Mouse (Mus musculus) c-Kit-negative CD71-positive TER-119-positive erythroid progenitor cells, embryonic 14.5 days (primary cell): Measurements from ENCODE around the gene Skiv2l.

ENCODE experiments used
- DNase-seq: peaks from one replicate; pipeline ENCODE4 v3.0.0-alpha.2; 2013; ENCODE audit warnings: low read depth, low spot score

Gene Skiv2l

DNA sequence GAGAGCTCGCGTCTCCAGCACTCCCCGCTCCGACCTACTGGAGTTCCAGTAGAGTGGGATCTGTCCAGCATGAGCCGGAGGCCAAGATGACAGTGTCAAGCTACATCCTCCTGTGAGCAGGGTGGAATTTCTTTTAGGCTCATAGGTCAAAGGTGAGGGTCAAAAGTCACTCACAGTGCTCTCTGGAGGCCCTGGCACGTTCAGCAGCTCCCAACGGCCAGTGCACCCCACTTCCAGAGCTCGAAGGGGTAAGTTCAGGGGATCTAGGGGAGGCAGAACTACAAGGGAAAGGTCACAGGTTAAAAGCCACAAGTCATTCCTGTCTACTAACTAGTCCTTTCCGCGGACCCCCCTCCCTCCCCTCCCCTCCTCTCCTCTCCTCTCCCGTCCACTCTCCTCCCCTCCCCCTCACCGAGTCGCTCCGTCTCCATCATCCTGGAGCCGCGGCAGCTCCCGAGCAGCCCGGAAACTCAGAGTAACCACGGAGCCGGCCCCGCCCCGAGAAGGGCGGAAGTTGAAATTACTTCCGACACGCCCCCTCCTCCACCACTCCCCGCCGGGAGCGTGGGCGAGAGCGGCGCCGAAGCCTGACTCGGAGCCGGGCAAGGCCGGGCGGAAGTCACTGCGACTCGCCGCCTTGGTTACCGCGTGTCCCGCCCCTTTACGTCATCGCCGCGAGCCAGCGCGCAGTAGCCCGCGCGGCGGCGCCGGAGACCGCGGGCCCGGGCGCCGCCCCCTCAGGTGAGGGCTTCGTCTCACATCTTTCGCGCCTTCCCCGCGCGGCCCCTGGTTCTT, at the start of gene Skiv2l, which contains the start of gene Nelfe:
TSS of gene Skiv2l (minus strand) at position 489 of the 795 bp plus-strand sequence.
TSS of gene Nelfe (plus strand) at position 670 of the 795 bp plus-strand sequence.
- peak; percentile 92 for DNase-seq

GRCm38 (mm10) chr17:34899053-34899889, 49.3 kb upstream of the Skiv2l start:
- DNase-seq, result no peak

DNA sequence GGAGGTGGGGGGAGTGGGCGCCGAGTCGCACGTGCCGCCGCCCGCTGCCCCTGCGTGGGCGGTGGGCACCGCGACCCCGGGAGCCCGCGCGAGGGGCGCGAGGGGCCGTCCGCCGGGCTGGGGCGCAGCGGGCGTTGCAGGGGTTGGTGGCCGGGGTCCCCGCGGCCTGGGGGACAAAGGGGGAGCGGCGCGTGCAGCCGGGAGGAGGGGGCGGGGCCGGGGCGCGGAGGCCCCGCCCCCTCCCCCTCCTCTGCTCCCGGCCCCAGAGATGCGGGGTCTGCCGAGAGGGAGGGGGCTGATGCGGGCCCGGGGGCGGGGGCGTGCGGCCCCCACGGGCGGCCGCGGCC, 48.7 kb upstream of the Skiv2l start:
- no peak for DNase-seq

GRCm38 (mm10) chr17:34898160-34898586, 48.2 kb upstream of the Skiv2l start, which contains the start of the genes C2 and Ehmt2:
Gene C2, minus strand, starts transcription at chr17:34898265.
Gene Ehmt2, plus strand, starts transcription at chr17:34898469.
- peak; percentile 36 for DNase-seq

DNA sequence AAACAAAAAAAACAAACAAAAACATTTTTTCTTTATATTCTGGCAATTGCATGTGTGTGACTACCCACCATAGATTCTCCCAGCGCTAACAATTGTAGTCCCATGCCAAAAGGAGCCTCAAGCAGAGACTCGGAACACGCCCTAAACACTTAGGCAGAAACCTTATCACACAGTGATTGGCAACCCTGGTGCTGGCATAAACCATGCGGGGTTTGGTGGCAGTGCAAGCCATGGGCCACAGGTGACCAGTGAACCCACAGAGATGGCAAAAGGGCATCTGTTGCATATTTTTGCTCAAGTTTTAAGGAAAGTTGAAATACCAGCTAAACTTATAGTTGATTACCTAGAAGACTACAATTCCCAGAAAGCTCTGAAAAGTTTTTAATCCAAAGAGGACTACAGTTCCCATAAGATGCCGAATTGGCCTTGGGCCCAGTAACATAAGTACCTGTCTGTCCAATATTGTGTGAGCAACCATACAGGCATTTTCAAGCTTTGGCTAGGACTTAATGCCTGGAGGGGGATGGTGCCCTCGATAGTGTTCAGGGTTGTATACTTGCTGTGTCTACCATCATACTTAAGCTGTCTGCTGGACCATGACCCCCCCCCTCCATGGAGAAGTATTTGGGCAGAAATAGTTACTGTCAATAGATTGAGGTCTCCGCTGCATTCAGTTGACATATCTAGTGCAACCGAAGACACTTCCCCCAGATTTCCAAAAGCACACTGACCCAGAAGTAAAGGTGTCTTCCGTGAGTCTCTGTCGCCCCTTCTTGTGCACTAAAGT, 47.6 kb upstream of the Skiv2l start:
- DNase-seq, result no peak

- no peak for DNase-seq
Measured at GRCm38 (mm10) chr17:34896366-34896765, 46.4 kb upstream of the Skiv2l start.

- DNase-seq, result no peak
Measured at GRCm38 (mm10) chr17:34895724-34896123, 45.7 kb upstream of the Skiv2l start.

GRCm38 (mm10) chr17:34894801-34895530, 45.0 kb upstream of the Skiv2l start:
- DNase-seq, result no peak

DNA sequence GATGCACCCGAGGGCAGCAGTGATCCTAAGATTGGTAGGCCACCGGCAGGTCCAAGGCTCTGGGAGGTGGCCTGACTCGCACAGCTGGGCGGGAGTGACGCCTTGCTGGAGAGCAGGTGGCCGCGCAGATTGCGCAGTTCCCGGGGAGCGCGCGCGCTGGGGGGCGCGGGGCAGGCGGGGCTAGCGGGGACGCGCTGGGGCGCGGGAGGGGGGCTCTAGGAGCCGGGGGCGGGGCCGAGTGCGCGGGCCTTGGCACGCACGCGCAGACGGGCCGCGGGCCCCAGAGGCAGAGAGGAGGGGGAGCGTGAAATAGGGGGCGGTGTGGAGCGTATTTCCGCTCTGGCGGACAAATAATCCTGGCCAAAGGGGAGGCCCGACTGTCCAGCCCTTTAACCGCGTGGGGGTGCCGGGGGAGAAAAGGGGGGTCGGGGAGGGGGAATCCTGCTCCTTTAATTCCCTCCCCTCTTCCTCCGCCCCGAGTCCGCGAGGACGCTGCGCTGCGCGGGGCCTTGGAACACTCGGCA, 44.1 kb upstream of the Skiv2l start:
- DNase-seq, result peak; percentile 55

- no peak for DNase-seq
Measured at GRCm38 (mm10) chr17:34893072-34893824, 43.2 kb upstream of the Skiv2l start.

GRCm38 (mm10) chr17:34891377-34891776, 41.4 kb upstream of the Skiv2l start:
- DNase-seq, result no peak

GRCm38 (mm10) chr17:34890074-34890743, 40.2 kb upstream of the Skiv2l start:
- no peak for DNase-seq

GRCm38 (mm10) chr17:34887942-34888341, 37.9 kb upstream of the Skiv2l start:
- DNase-seq, result no peak

- DNase-seq, result no peak
Measured at GRCm38 (mm10) chr17:34885615-34886014, 35.6 kb upstream of the Skiv2l start.

- DNase-seq, result no peak
Measured at GRCm38 (mm10) chr17:34884704-34885103, 34.7 kb upstream of the Skiv2l start.

- no peak for DNase-seq
Measured at GRCm38 (mm10) chr17:34883332-34883731, 33.3 kb upstream of the Skiv2l start.

DNA sequence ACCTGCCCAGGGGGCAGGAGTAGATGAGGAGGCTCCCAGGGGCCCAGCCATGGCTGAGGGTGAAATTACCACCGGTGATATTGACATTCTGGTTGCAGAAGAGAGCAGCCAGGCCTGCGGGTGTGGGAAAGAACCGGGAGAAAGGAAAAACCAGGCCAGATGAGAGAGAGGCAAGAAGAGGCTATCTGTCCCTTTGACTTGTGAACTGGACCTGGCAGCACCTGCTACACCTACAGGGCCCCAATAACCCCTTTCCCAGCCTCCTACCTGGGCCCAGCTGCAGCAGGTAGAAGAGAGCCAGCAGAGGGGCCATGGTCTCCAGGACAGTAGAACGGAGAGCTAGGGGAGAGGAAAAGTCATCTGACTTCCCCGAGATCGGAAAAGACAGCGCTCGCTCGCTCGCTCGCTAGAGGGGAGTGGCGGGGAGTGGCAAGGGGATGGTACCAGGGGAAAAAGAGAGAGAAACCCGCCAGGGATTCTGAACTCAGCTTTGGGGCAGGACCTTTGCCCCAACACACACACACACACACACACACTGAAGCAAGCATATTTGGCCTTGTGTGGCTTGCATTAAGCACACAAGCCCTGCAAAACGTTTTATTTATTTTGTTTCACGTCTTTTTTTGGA, 31.8 kb upstream of the Skiv2l start, which contains the start of gene Gm20547:
TSS of gene Gm20547 (minus strand) at position 360 of the 628 bp plus-strand sequence.
- no peak for DNase-seq

- DNase-seq, result no peak
Measured at GRCm38 (mm10) chr17:34881166-34881565, 31.2 kb upstream of the Skiv2l start.

- DNase-seq, result no peak
Measured at GRCm38 (mm10) chr17:34879336-34879879, 29.4 kb upstream of the Skiv2l start, which contains the start of gene Zbtb12. Gene Zbtb12, plus strand, starts transcription at chr17:34879483.
